Mouse (Mus musculus): ENCODE measurements around the gene Arhgdib. TPM values are rescaled to one million over a fixed set of nuclear protein-coding genes. Genes with fewer than 3 reads are reported as not detected.

Arhgdib gene
- total RNA-seq, 1 experiment = 20.9 TPM

DNA sequence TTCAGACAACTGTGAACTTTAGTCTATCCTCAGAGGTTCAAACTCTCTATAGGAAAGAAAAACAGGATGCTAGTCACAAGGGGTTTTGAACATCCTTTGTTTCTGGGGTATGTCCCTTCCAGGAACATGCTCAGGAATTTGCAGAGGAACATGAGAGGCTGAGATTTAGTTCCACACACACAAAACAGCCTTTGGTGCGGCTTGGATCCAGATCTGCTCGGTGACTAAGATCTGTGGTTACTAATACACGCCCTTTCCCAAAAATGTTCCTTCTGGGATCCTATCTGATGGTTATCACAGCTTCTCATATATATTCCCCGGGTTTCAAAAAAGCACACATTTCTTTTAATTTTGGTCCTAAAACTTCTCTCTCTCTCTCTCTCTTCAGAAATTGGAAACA is 43.9 kb downstream of the Arhgdib start:
- in situ Hi-C loops (cut with MboI; ENCODE audit: low sequenced_read_pairs in 2 of 2, unreplicated experiment in 2 of 2) = no loop called here
- H3K36me3 ChIP-seq (ENCODE audit: control insufficient read depth, insufficient read depth, low read length, poor library complexity, severe bottlenecking) = no peaks in the 10 kb centered on the region
- no peak overlapping the region for H3K4me3 ChIP-seq (ENCODE audit: insufficient read depth in 1 of 2, low read depth in 1 of 2, low read length in 2 of 2, poor library complexity in 1 of 2, severe bottlenecking in 1 of 2)
- no peak for TF ChIP-seq MAFK (IDR thresholded peaks at IDR 0.05; ENCODE audit: insufficient read depth, low read depth, low read length)
- TF ChIP-seq CHD2 (IDR thresholded peaks at IDR 0.05; ENCODE audit: low read depth, low read length) = no peak
- TF ChIP-seq ZC3H11A (IDR thresholded peaks at IDR 0.05; ENCODE audit: borderline replicate concordance, low read depth, low read length) = no peak
- TF ChIP-seq ZNF384 (IDR thresholded peaks at IDR 0.05; ENCODE audit: low read depth, low read length) = no peak
- no peak for TF ChIP-seq HCFC1 (IDR thresholded peaks at IDR 0.05; ENCODE audit: borderline replicate concordance, insufficient read depth, low read length)
- H3K4me1 ChIP-seq (ENCODE audit: control insufficient read depth in 2 of 2, insufficient read depth in 2 of 2, low read length in 2 of 2, poor library complexity in 1 of 2) = no peaks in the 10 kb centered on the region
- DNase-seq (ENCODE audit: low read depth, low spot score) = no peak
- H3K27ac ChIP-seq (ENCODE audit: insufficient read depth, low read depth, low read length, poor library complexity, severe bottlenecking) = no peak overlapping the region
- H3K9ac ChIP-seq (ENCODE audit: insufficient read depth, low read depth, low read length, poor library complexity, severe bottlenecking) = no peak overlapping the region
- no peaks in the 10 kb centered on the region for H3K9me3 ChIP-seq (ENCODE audit: control insufficient read depth, insufficient read depth, low read depth, low read length)

DNA sequence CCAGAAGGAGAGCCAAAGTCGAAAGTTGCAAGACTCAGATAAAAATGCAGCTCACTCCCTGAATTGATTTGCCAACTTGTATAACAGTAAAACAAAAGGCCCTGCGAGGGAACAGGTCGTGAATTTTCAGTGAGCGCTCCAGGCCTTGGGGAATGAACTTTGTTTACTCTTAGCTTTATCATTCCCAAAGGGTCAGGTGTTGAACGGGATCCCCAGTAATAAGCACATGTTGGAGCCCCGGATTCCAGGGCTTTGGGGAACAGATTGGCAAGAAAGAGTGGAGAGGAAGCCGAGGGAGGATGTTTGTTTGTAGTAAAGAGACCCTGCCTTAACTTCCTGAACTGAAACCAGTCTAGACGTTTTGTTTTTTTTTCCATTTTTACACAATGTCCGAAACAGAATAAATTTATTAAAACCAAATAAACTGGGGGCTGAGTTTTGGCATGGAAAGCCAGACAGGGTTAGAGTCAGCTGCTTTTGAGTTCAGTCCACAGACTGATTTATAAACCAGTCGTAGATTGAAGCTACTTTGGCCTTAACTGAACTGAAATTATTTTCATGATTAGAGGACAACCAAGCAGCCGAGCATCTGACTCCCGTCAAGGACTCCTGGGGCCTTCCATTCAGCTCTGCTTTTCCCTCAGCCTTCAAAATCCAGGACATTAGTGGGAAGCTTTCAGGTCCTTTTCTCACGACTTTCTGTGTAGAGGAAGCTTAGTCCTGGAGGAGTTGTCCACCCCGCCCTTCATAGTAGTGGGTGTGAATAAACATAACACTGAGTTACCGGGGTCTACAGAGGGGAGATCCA is 47.0 kb downstream of the Arhgdib start:
- Histone ChIP-seq H3K36me3 (ENCODE audit: control insufficient read depth, insufficient read depth, low read length, poor library complexity, severe bottlenecking) (no peaks in the 10 kb centered on the region), H3K9me3 (ENCODE audit: control insufficient read depth, insufficient read depth, low read depth, low read length) (no peaks in the 10 kb centered on the region), H3K9ac (ENCODE audit: insufficient read depth, low read depth, low read length, poor library complexity, severe bottlenecking) (no peak overlapping the region), H3K4me3 (ENCODE audit: insufficient read depth in 1 of 2, low read depth in 1 of 2, low read length in 2 of 2, poor library complexity in 1 of 2, severe bottlenecking in 1 of 2) (no peak overlapping the region), H3K27ac (ENCODE audit: insufficient read depth, low read depth, low read length, poor library complexity, severe bottlenecking) (no peak overlapping the region), H3K4me1 (ENCODE audit: control insufficient read depth in 2 of 2, insufficient read depth in 2 of 2, low read length in 2 of 2, poor library complexity in 1 of 2) (no peaks in the 10 kb centered on the region)
- TF ChIP-seq HCFC1 (IDR thresholded peaks at IDR 0.05; ENCODE audit: borderline replicate concordance, insufficient read depth, low read length) (no peak), ZC3H11A (IDR thresholded peaks at IDR 0.05; ENCODE audit: borderline replicate concordance, low read depth, low read length) (no peak), MAFK (IDR thresholded peaks at IDR 0.05; ENCODE audit: insufficient read depth, low read depth, low read length) (no peak), ZNF384 (IDR thresholded peaks at IDR 0.05; ENCODE audit: low read depth, low read length) (no peak), CHD2 (IDR thresholded peaks at IDR 0.05; ENCODE audit: low read depth, low read length) (no peak)
- in situ Hi-C loops (cut with MboI; ENCODE audit: low sequenced_read_pairs in 2 of 2, unreplicated experiment in 2 of 2) = no loop called here
- no peak for DNase-seq (ENCODE audit: low read depth, low spot score)

DNA sequence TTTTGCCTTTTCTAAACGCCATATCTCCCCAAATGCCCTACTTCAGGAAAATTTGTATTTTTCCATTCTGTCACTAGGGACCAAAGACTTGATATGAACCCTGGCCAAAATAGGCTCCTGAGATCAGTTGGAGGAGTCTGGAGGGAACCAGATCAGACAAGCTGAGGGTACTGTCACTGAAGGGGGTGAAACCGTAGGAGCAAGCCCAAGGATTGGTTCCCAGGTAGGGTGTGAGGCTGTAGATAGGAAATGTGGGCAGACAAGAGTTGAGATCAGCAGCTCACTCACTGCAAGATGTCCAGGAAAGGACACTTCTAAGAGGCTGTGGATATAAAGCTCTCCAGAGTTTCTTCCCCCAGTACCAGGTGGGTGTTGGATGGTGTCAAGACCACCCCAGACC is 49.7 kb downstream of the Arhgdib start:
- Histone ChIP-seq H3K9ac (ENCODE audit: insufficient read depth, low read depth, low read length, poor library complexity, severe bottlenecking) (no peak overlapping the region), H3K4me3 (ENCODE audit: insufficient read depth in 1 of 2, low read depth in 1 of 2, low read length in 2 of 2, poor library complexity in 1 of 2, severe bottlenecking in 1 of 2) (no peak overlapping the region), H3K27ac (ENCODE audit: insufficient read depth, low read depth, low read length, poor library complexity, severe bottlenecking) (no peak overlapping the region), H3K4me1 (ENCODE audit: control insufficient read depth in 2 of 2, insufficient read depth in 2 of 2, low read length in 2 of 2, poor library complexity in 1 of 2) (no peaks in the 10 kb centered on the region), H3K9me3 (ENCODE audit: control insufficient read depth, insufficient read depth, low read depth, low read length) (no peaks in the 10 kb centered on the region), H3K36me3 (ENCODE audit: control insufficient read depth, insufficient read depth, low read length, poor library complexity, severe bottlenecking) (no peaks in the 10 kb centered on the region)
- TF ChIP-seq HCFC1 (IDR thresholded peaks at IDR 0.05; ENCODE audit: borderline replicate concordance, insufficient read depth, low read length) = no peak
- TF ChIP-seq CHD2 (IDR thresholded peaks at IDR 0.05; ENCODE audit: low read depth, low read length) = no peak
- no peak for TF ChIP-seq ZC3H11A (IDR thresholded peaks at IDR 0.05; ENCODE audit: borderline replicate concordance, low read depth, low read length)
- no peak for TF ChIP-seq ZNF384 (IDR thresholded peaks at IDR 0.05; ENCODE audit: low read depth, low read length)
- no peak for TF ChIP-seq MAFK (IDR thresholded peaks at IDR 0.05; ENCODE audit: insufficient read depth, low read depth, low read length)
- in situ Hi-C loops (cut with MboI; ENCODE audit: low sequenced_read_pairs in 2 of 2, unreplicated experiment in 2 of 2) = no loop called here
- no peak for DNase-seq (ENCODE audit: low read depth, low spot score)

- Histone ChIP-seq H3K9ac (ENCODE audit: insufficient read depth, low read depth, low read length, poor library complexity, severe bottlenecking) (no peak overlapping the region), H3K4me1 (ENCODE audit: control insufficient read depth in 2 of 2, insufficient read depth in 2 of 2, low read length in 2 of 2, poor library complexity in 1 of 2) (no peaks in the 10 kb centered on the region), H3K9me3 (ENCODE audit: control insufficient read depth, insufficient read depth, low read depth, low read length) (no peaks in the 10 kb centered on the region), H3K36me3 (ENCODE audit: control insufficient read depth, insufficient read depth, low read length, poor library complexity, severe bottlenecking) (no peaks in the 10 kb centered on the region), H3K4me3 (ENCODE audit: insufficient read depth in 1 of 2, low read depth in 1 of 2, low read length in 2 of 2, poor library complexity in 1 of 2, severe bottlenecking in 1 of 2) (no peak overlapping the region), H3K27ac (ENCODE audit: insufficient read depth, low read depth, low read length, poor library complexity, severe bottlenecking) (no peak overlapping the region)
- no peak for DNase-seq (ENCODE audit: low read depth, low spot score)
- TF ChIP-seq ZC3H11A (IDR thresholded peaks at IDR 0.05; ENCODE audit: borderline replicate concordance, low read depth, low read length) = no peak
- TF ChIP-seq MAFK (IDR thresholded peaks at IDR 0.05; ENCODE audit: insufficient read depth, low read depth, low read length) = no peak
- in situ Hi-C loops (cut with MboI; ENCODE audit: low sequenced_read_pairs in 2 of 2, unreplicated experiment in 2 of 2) = no loop called here
These were observed 52.1 kb downstream of the Arhgdib start for GRCm38 (mm10) chr6:136889554-136889953.

All from ES-E14 (cell line).